16 mouse cellular contexts compared by ENCODE assay signal in genomic region chr17:27119540-27119895, GRCm38 (mm10). TPM values are rescaled to one million over a fixed set of nuclear protein-coding genes. Genes with fewer than 3 reads are reported as not detected.
A peak's percentile ranks its signal among the peaks of the same experiment; 100 is the strongest.
DNase-seq lines count a peak whose midpoint lies in the region; ATAC-seq and TF ChIP-seq lines count a peak whose summit lies in the region.
"Had no signal": no experiment of that assay in that cellular context is flagged by ENCODE, and none has a peak within 500 bp of the region (broad histone marks: within the 10 kb centered on the region; RNA-seq: fewer than 3 reads in every experiment).

No protein-coding gene starts in this region.

- no peak for TF ChIP-seq CTCF in cerebellum, adult 2 months (IDR thresholded peaks at IDR 0.05; ENCODE audit: borderline replicate concordance, insufficient read depth, low read depth, low read length)
- TF ChIP-seq CTCF in midbrain, postnatal 0 days (IDR thresholded peaks at IDR 0.05): no peak

- H3K4me3 ChIP-seq in cerebellum, adult 2 months (replicated peaks; ENCODE audit: insufficient read depth, low read depth, low read length): no peak overlapping the region
- H3K4me3 ChIP-seq in midbrain, postnatal 0 days (ENCODE audit: low read depth, low read length): no peak overlapping the region
- H3K4me3 ChIP-seq in midbrain, embryonic 16.5 days (ENCODE audit: low read depth, low read length): no peak overlapping the region
- H3K4me3 ChIP-seq: embryonic facial prominence, embryonic 10.5 days; embryonic facial prominence, embryonic 12.5 days; forebrain, embryonic 13.5 days; forebrain, embryonic 15.5 days had no signal

- no peaks in the 10 kb centered on the region for H3K27me3 ChIP-seq in cerebellum, adult 2 months (ENCODE audit: control insufficient read depth, insufficient read depth, low read length)
- H3K27me3 ChIP-seq in midbrain, postnatal 0 days (ENCODE audit: insufficient read depth, low read length): no peaks in the 10 kb centered on the region
- H3K27me3 ChIP-seq in midbrain, embryonic 16.5 days (ENCODE audit: control insufficient read depth, insufficient read depth, low read depth, low read length): no peaks in the 10 kb centered on the region
- H3K27me3 ChIP-seq: embryonic facial prominence, embryonic 12.5 days; forebrain, embryonic 13.5 days; forebrain, embryonic 15.5 days had no signal

- DNase-seq in cerebellum, adult 2 months: no peak
- DNase-seq in cerebellum, postnatal 25 days: no peak
- DNase-seq in midbrain, postnatal 0 days (ENCODE audit: low spot score): no peak
- DNase-seq in testis, postnatal 14 days (ENCODE audit: low spot score): no peak
- DNase-seq: adrenal gland, adult 2 months; adrenal gland, postnatal 10 days; adrenal gland, postnatal 25 days; cerebellum, adult 11 months; cerebellum, adult 8-10 months; forebrain, postnatal 0 days had no signal

- H3K27ac ChIP-seq in cerebellum, adult 2 months (ENCODE audit: insufficient read depth, low read length): peak overlapping the region; percentile 53; the same call in 1 of the 2 replicates
- 0 out of 2 replicates have a peak overlapping the region, but pooled peaks have one; percentile 32 for H3K27ac ChIP-seq in midbrain, postnatal 0 days (ENCODE audit: low read depth, low read length)
- no peak overlapping the region for H3K27ac ChIP-seq in midbrain, embryonic 16.5 days (ENCODE audit: low read length)
- H3K27ac ChIP-seq: embryonic facial prominence, embryonic 12.5 days had no signal

- TF ChIP-seq POLR2A in cerebellum, adult 2 months (IDR thresholded peaks at IDR 0.05; ENCODE audit: borderline replicate concordance, insufficient read depth, low read length): no peak

- H3K4me2 ChIP-seq in midbrain, postnatal 0 days (ENCODE audit: low read depth, low read length, poor library complexity, severe bottlenecking): no peak overlapping the region
- H3K4me2 ChIP-seq in midbrain, embryonic 16.5 days (ENCODE audit: low read length): no peak overlapping the region
- H3K4me2 ChIP-seq: embryonic facial prominence, embryonic 12.5 days; forebrain, embryonic 13.5 days; forebrain, embryonic 15.5 days had no signal

- peaks cover 21% of the 10 kb centered on the region for H3K36me3 ChIP-seq in midbrain, postnatal 0 days (ENCODE audit: insufficient read depth, low read length)
- H3K36me3 ChIP-seq in midbrain, embryonic 16.5 days (ENCODE audit: control insufficient read depth, insufficient read depth, low read length): peaks cover 14% of the 10 kb centered on the region

- peaks cover 54% of the 10 kb centered on the region for H3K4me1 ChIP-seq in cerebellum, adult 2 months (ENCODE audit: control insufficient read depth, insufficient read depth, low read length)
- H3K4me1 ChIP-seq in midbrain, postnatal 0 days (ENCODE audit: insufficient read depth, low read length): peaks cover 11% of the 10 kb centered on the region; the same call in 1 of the 2 replicates
- H3K4me1 ChIP-seq in midbrain, embryonic 16.5 days (ENCODE audit: control insufficient read depth, insufficient read depth, low read length): peaks cover 17% of the 10 kb centered on the region

- no peak for ATAC-seq in midbrain, postnatal 0 days (ENCODE audit: low FRiP score)
- no peak for ATAC-seq in midbrain, embryonic 16.5 days
- ATAC-seq: forebrain, embryonic 13.5 days had no signal

- H3K9me3 ChIP-seq in midbrain, postnatal 0 days (ENCODE audit: low read length): no peaks in the 10 kb centered on the region
- H3K9me3 ChIP-seq in midbrain, embryonic 16.5 days (replicated peaks; ENCODE audit: control insufficient read depth, low read length, poor library complexity, severe bottlenecking): no peaks in the 10 kb centered on the region
- H3K9me3 ChIP-seq: embryonic facial prominence, embryonic 12.5 days; forebrain, embryonic 13.5 days; forebrain, embryonic 15.5 days had no signal

- WGBS in cerebellum, adult 2 months: 74% methylated on average over 4 of the region's 4 CpGs
- 67% methylated on average over 4 of the region's 4 CpGs for WGBS in midbrain, postnatal 0 days
- WGBS in midbrain, embryonic 16.5 days: 72% methylated on average over 4 of the region's 4 CpGs

- H3K9ac ChIP-seq in midbrain, postnatal 0 days (replicated peaks; ENCODE audit: low read length, poor library complexity, severe bottlenecking): no peak overlapping the region
- no peak overlapping the region for H3K9ac ChIP-seq in midbrain, embryonic 16.5 days (ENCODE audit: low read depth, low read length)
- H3K9ac ChIP-seq: embryonic facial prominence, embryonic 12.5 days; forebrain, embryonic 13.5 days; forebrain, embryonic 15.5 days; forebrain, postnatal 0 days had no signal

RNA-seq across cellular contexts. Expression of gene Uqcc2, which starts 14.2 kb away (rescaled TPM):
- polyA plus RNA-seq in cerebellum, adult 2 months (2012; rRNA removed): 316 and 330 TPM in 2 replicates
- total RNA-seq in midbrain, postnatal 0 days (2014; rRNA removed): 213 and 233 TPM in 2 replicates
- 453 and 478 TPM in 2 replicates for polyA plus RNA-seq in midbrain, postnatal 0 days (2015; fragmentation: Nextera tagmentation; extraction: Ambion mirVana)
- 360 and 384 TPM in 2 replicates for polyA plus RNA-seq in midbrain, embryonic 16.5 days (2015; fragmentation: Nextera tagmentation; extraction: Ambion mirVana)

RNA-seq across cellular contexts. Expression of gene Ip6k3, which starts 48.1 kb away (rescaled TPM):
- polyA plus RNA-seq in cerebellum, adult 2 months (2012; rRNA removed): 0.76 and 1.4 TPM in 2 replicates
- total RNA-seq in midbrain, postnatal 0 days (2014; rRNA removed): 0.09 TPM in 1 of 2 replicates, not detected in the other
- polyA plus RNA-seq in midbrain, postnatal 0 days (2015; fragmentation: Nextera tagmentation; extraction: Ambion mirVana): 0.32 TPM in 1 of 2 replicates, not detected in the other
- polyA plus RNA-seq in midbrain, embryonic 16.5 days (2015; fragmentation: Nextera tagmentation; extraction: Ambion mirVana): 0.14 and 0.15 TPM in 2 replicates
- total RNA-seq: forebrain, postnatal 0 days; MEL had no signal
- polyA plus RNA-seq: embryonic facial prominence, embryonic 10.5 days had no signal
